In genomic region chrX:73921285-73921822, GRCm38 (mm10) we compare ENCODE assay signal across 8 mouse cellular contexts. TPM values are rescaled to one million over a fixed set of nuclear protein-coding genes. Genes with fewer than 3 reads are reported as not detected.
DNase-seq lines count a peak whose midpoint lies in the region; ATAC-seq and TF ChIP-seq lines count a peak whose summit lies in the region.

No protein-coding gene starts in this region.

- peak overlapping the region; percentile 57 for H3K9ac ChIP-seq in CH12.LX (ENCODE audit: insufficient read depth, low read depth)
- H3K9ac ChIP-seq in limb, embryonic 12.5 days (replicated peaks): peak overlapping the region; percentile 73

- H3K27ac ChIP-seq in heart, embryonic 10.5 days: peak overlapping the region; percentile 88
- peak overlapping the region; percentile 63; the same call in 1 of the 2 replicates for H3K27ac ChIP-seq in CH12.LX (ENCODE audit: insufficient read depth, low read depth)
- H3K27ac ChIP-seq in limb, embryonic 12.5 days: peak overlapping the region; percentile 82
- H3K27ac ChIP-seq in olfactory bulb, adult 2 months (ENCODE audit: insufficient read depth, low read depth, low read length): peak overlapping the region; percentile 75

- peaks cover 16% of the 10 kb centered on the region for H3K79me2 ChIP-seq in CH12.LX (replicated peaks; ENCODE audit: control insufficient read depth, extremely low read depth, insufficient read depth, poor library complexity, severe bottlenecking)

- no peak for TF ChIP-seq CTCF in CH12.LX (conservative IDR thresholded peaks at IDR 0.05 in 1 of 2, IDR thresholded peaks at IDR 0.05 in 1 of 2; ENCODE audit: low read depth in 2 of 2, low read length in 2 of 2)
- no peak for TF ChIP-seq CTCF in olfactory bulb, adult 2 months (IDR thresholded peaks at IDR 0.05; ENCODE audit: insufficient read depth, low read depth, low read length)

- peak overlapping the region; percentile 95 for H3K4me2 ChIP-seq in CH12.LX (ENCODE audit: insufficient read depth, low read depth, poor library complexity, severe bottlenecking)
- peak overlapping the region; percentile 65 for H3K4me2 ChIP-seq in limb, embryonic 12.5 days

- 16% methylated on average over 34 of the region's 34 CpGs for WGBS in heart, embryonic 10.5 days
- 17% methylated on average over 34 of the region's 34 CpGs for WGBS in limb, embryonic 12.5 days
- 21% methylated on average over 34 of the region's 34 CpGs for WGBS in olfactory bulb, adult 2 months

- TF ChIP-seq EP300 in CH12.LX (IDR thresholded peaks at IDR 0.05; ENCODE audit: low read length): no peak

- no peaks in the 10 kb centered on the region for H3K4me1 ChIP-seq in heart, embryonic 10.5 days
- H3K4me1 ChIP-seq in CH12.LX (ENCODE audit: control insufficient read depth in 1 of 2, insufficient read depth in 2 of 2): peaks cover 2 to 18% of the 10 kb centered on the region in 2 experiments; a peak in 2 of 4 replicates
- peaks cover 31% of the 10 kb centered on the region for H3K4me1 ChIP-seq in erythroblast, embryonic 14.5 days (ENCODE audit: control insufficient read depth)
- H3K4me1 ChIP-seq in limb, embryonic 12.5 days (replicated peaks): no peaks in the 10 kb centered on the region
- H3K4me1 ChIP-seq in olfactory bulb, adult 2 months (ENCODE audit: control insufficient read depth, insufficient read depth, low read length): no peaks in the 10 kb centered on the region

- dilution Hi-C loops in CH12.LX (cut with MboI; ENCODE audit: extremely low pct_ligation_motif_present, extremely low pct_unique_long_range_greater_than_20kb, low sequenced_read_pairs): no loop called here

- DNase-seq in heart, embryonic 10.5 days (ENCODE audit: low spot score): no peak
- no peak for DNase-seq in heart, postnatal 4 days
- DNase-seq in CH12.LX (ENCODE audit: extremely low read depth): no peak
- no peak for DNase-seq in thymus, postnatal 36 days
- DNase-seq in urinary bladder, postnatal 4 days (ENCODE audit: low spot score in 2 of 2): no peak

- ATAC-seq in limb, embryonic 12.5 days (ENCODE audit: insufficient number of reproducible peaks, insufficient read depth, low FRiP score, low TSS enrichment, low read depth): peak; percentile 39; the same call in 1 of the 2 replicates

- TF ChIP-seq POLR2A in CH12.LX (IDR thresholded peaks at IDR 0.05; ENCODE audit: low read depth, low read length): no peak
- TF ChIP-seq POLR2A in olfactory bulb, adult 2 months (IDR thresholded peaks at IDR 0.05; ENCODE audit: insufficient read depth, low read depth, low read length): no peak

- peaks cover 34% of the 10 kb centered on the region for H3K36me3 ChIP-seq in heart, embryonic 10.5 days
- H3K36me3 ChIP-seq in CH12.LX (replicated peaks in 1 of 2; ENCODE audit: control insufficient read depth in 1 of 2, insufficient read depth in 1 of 2, low read length in 1 of 2): peaks cover 35 to 50% of the 10 kb centered on the region in 2 experiments
- H3K36me3 ChIP-seq in erythroblast, embryonic 14.5 days (ENCODE audit: control insufficient read depth): peaks cover 35% of the 10 kb centered on the region
- peaks cover 30% of the 10 kb centered on the region for H3K36me3 ChIP-seq in limb, embryonic 12.5 days

- no peak for TF ChIP-seq RAD21 in CH12.LX (IDR thresholded peaks at IDR 0.05; ENCODE audit: low read depth, low read length)

- in situ Hi-C loops in CH12.LX (cut with MboI; ENCODE audit: low pct_ligation_motif_present, low pct_unique_long_range_greater_than_20kb, low sequenced_read_pairs): no loop called here

- peak overlapping the region; percentile 62 for H3K4me3 ChIP-seq in heart, embryonic 10.5 days
- peak overlapping the region; percentile 66 to 92 (median 66) for H3K4me3 ChIP-seq in CH12.LX (replicated peaks in 1 of 3; ENCODE audit: low read depth in 2 of 3, low read length in 2 of 3, poor library complexity in 1 of 3)
- H3K4me3 ChIP-seq in erythroblast, embryonic 14.5 days (replicated peaks): peak overlapping the region; percentile 83
- peak overlapping the region; percentile 56 for H3K4me3 ChIP-seq in limb, embryonic 12.5 days (replicated peaks)
- H3K4me3 ChIP-seq in olfactory bulb, adult 2 months (ENCODE audit: insufficient read depth, low read depth, low read length): peak overlapping the region; percentile 89

- no peaks in the 10 kb centered on the region; the same call in 1 of the 2 replicates for H3K27me3 ChIP-seq in heart, embryonic 10.5 days (ENCODE audit: insufficient read depth, poor library complexity, severe bottlenecking)
- no peaks in the 10 kb centered on the region for H3K27me3 ChIP-seq in CH12.LX (replicated peaks)
- peaks cover 4% of the 10 kb centered on the region; the same call in 1 of the 2 replicates for H3K27me3 ChIP-seq in erythroblast, embryonic 14.5 days (ENCODE audit: control insufficient read depth)
- H3K27me3 ChIP-seq in limb, embryonic 12.5 days: no peaks in the 10 kb centered on the region

- H3K9me3 ChIP-seq in heart, embryonic 10.5 days: no peaks in the 10 kb centered on the region
- no peaks in the 10 kb centered on the region for H3K9me3 ChIP-seq in CH12.LX (replicated peaks; ENCODE audit: low read length)
- peaks cover 8% of the 10 kb centered on the region; the same call in 1 of the 2 replicates for H3K9me3 ChIP-seq in erythroblast, embryonic 14.5 days (ENCODE audit: control insufficient read depth, low read length)
- no peaks in the 10 kb centered on the region for H3K9me3 ChIP-seq in limb, embryonic 12.5 days

TF ChIP-seq in CH12.LX, 34 proteins besides CTCF, POLR2A, EP300 and RAD21 (continues in another document):
- TF ChIP-seq GABPA (IDR thresholded peaks at IDR 0.05; ENCODE audit: insufficient replicate concordance, low read depth, low read length) (no peak), CHD1 (IDR thresholded peaks at IDR 0.05; ENCODE audit: low read depth, low read length) (no peak), SIN3A (IDR thresholded peaks at IDR 0.05; ENCODE audit: low read length) (no peak), MEF2A (IDR thresholded peaks at IDR 0.05; ENCODE audit: borderline replicate concordance, low read depth, low read length) (no peak), IRF4 (IDR thresholded peaks at IDR 0.05; ENCODE audit: low read depth, low read length) (no peak), ZKSCAN1 (IDR thresholded peaks at IDR 0.05; ENCODE audit: borderline replicate concordance, low read depth, low read length) (no peak), MYC (IDR thresholded peaks at IDR 0.05; ENCODE audit: low read depth, low read length) (no peak), E2F4 (IDR thresholded peaks at IDR 0.05; ENCODE audit: insufficient replicate concordance, low read depth, low read length) (no peak), KAT2A (IDR thresholded peaks at IDR 0.05; ENCODE audit: insufficient replicate concordance, low read length) (no peak)

RNA-seq across cellular contexts. Expression of gene Arhgap4, which starts 0.3 kb away (rescaled TPM):
- polyA plus RNA-seq in heart, embryonic 10.5 days (2016; fragmentation: Nextera tagmentation; extraction: Ambion mirVana): 1.3 and 3.0 TPM in 2 replicates
- total RNA-seq in heart, postnatal 4 days (2021): 1 to 10 TPM; 1.8 to 2.0 TPM
- 13.6 and 14.3 TPM in 2 replicates for total RNA-seq in CH12.LX (2012; rRNA removed)
- total RNA-seq in CH12.LX (2014; rRNA removed): 10.9 and 13.9 TPM in 2 replicates
- 24.1 and 24.5 TPM in 2 replicates for polyA plus RNA-seq in CH12.LX (2012; ENCODE audit: insufficient read length, low read depth)
- 0.27 and 0.38 TPM in 2 replicates for polyA plus RNA-seq in erythroblast, embryonic 14.5 days (2012)
- polyA plus RNA-seq in limb, embryonic 12.5 days (2016; fragmentation: Nextera tagmentation; extraction: Ambion mirVana): 2.7 and 3.7 TPM in 2 replicates
- not detected in 2 replicates for polyA plus RNA-seq in olfactory bulb, adult 2 months (2012; ENCODE audit: insufficient read depth, insufficient read length, low replicate concordance, missing spikeins)

RNA-seq across cellular contexts. Expression of gene Naa10, which starts 0.4 kb away (rescaled TPM):
- 124 and 146 TPM in 2 replicates for polyA plus RNA-seq in heart, embryonic 10.5 days (2016; fragmentation: Nextera tagmentation; extraction: Ambion mirVana)
- 10 to 100 TPM; 66.7 to 71.7 TPM for total RNA-seq in heart, postnatal 4 days (2021)
- total RNA-seq in CH12.LX (2012; rRNA removed): 148 and 184 TPM in 2 replicates
- total RNA-seq in CH12.LX (2014; rRNA removed): 152 and 166 TPM in 2 replicates
- polyA plus RNA-seq in CH12.LX (2012; ENCODE audit: insufficient read length, low read depth): 144 and 152 TPM in 2 replicates
- 17.2 and 21.3 TPM in 2 replicates for polyA plus RNA-seq in erythroblast, embryonic 14.5 days (2012)
- polyA plus RNA-seq in limb, embryonic 12.5 days (2016; fragmentation: Nextera tagmentation; extraction: Ambion mirVana): 158 and 159 TPM in 2 replicates
- polyA plus RNA-seq in olfactory bulb, adult 2 months (2012; ENCODE audit: insufficient read depth, insufficient read length, low replicate concordance, missing spikeins): not detected in 2 replicates

RNA-seq across cellular contexts. Expression of gene Renbp, which starts 9.3 kb away (rescaled TPM):
- polyA plus RNA-seq in heart, embryonic 10.5 days (2016; fragmentation: Nextera tagmentation; extraction: Ambion mirVana): 43.1 and 58.2 TPM in 2 replicates
- 10 to 100 TPM; 21.4 to 22.9 TPM for total RNA-seq in heart, postnatal 4 days (2021)
- 38.5 and 43.4 TPM in 2 replicates for total RNA-seq in CH12.LX (2012; rRNA removed)
- 24.7 and 25.2 TPM in 2 replicates for total RNA-seq in CH12.LX (2014; rRNA removed)
- 64.7 and 66.3 TPM in 2 replicates for polyA plus RNA-seq in CH12.LX (2012; ENCODE audit: insufficient read length, low read depth)
- polyA plus RNA-seq in erythroblast, embryonic 14.5 days (2012): 0.91 and 3.1 TPM in 2 replicates
- polyA plus RNA-seq in limb, embryonic 12.5 days (2016; fragmentation: Nextera tagmentation; extraction: Ambion mirVana): 14.1 and 20.7 TPM in 2 replicates
- polyA plus RNA-seq in olfactory bulb, adult 2 months (2012; ENCODE audit: insufficient read depth, insufficient read length, low replicate concordance, missing spikeins): not detected in 2 replicates

RNA-seq across cellular contexts. Expression of gene L1cam, which starts 25.4 kb away (rescaled TPM):
- polyA plus RNA-seq in heart, embryonic 10.5 days (2016; fragmentation: Nextera tagmentation; extraction: Ambion mirVana): 1.7 and 2.3 TPM in 2 replicates
- total RNA-seq in heart, postnatal 4 days (2021): 1 to 10 TPM; 1.4 to 1.6 TPM
- total RNA-seq in CH12.LX (2012; rRNA removed) (0.21 and 0.30 TPM in 2 replicates), CH12.LX (2014; rRNA removed) (0.12 and 0.23 TPM in 2 replicates)
- polyA plus RNA-seq in CH12.LX (2012; ENCODE audit: insufficient read length, low read depth): 0.49 and 0.65 TPM in 2 replicates
- polyA plus RNA-seq in erythroblast, embryonic 14.5 days (2012): 0.05 and 0.09 TPM in 2 replicates
- polyA plus RNA-seq in limb, embryonic 12.5 days (2016; fragmentation: Nextera tagmentation; extraction: Ambion mirVana): 0.93 and 1.7 TPM in 2 replicates
- polyA plus RNA-seq in olfactory bulb, adult 2 months (2012; ENCODE audit: insufficient read depth, insufficient read length, low replicate concordance, missing spikeins): not detected in 2 replicates

RNA-seq across cellular contexts. Expression of gene Avpr2, which starts 29.5 kb away (rescaled TPM):
- not detected in 2 replicates for polyA plus RNA-seq in heart, embryonic 10.5 days (2016; fragmentation: Nextera tagmentation; extraction: Ambion mirVana)
- not detected for total RNA-seq in heart, postnatal 4 days (2021)
- 0.34 and 0.46 TPM in 2 replicates for total RNA-seq in CH12.LX (2012; rRNA removed)
- total RNA-seq in CH12.LX (2014; rRNA removed): not detected in 2 replicates
- 0.20 and 0.64 TPM in 2 replicates for polyA plus RNA-seq in CH12.LX (2012; ENCODE audit: insufficient read length, low read depth)
- polyA plus RNA-seq in erythroblast, embryonic 14.5 days (2012): not detected in 2 replicates
- polyA plus RNA-seq in limb, embryonic 12.5 days (2016; fragmentation: Nextera tagmentation; extraction: Ambion mirVana): 0.14 and 0.25 TPM in 2 replicates
- polyA plus RNA-seq in olfactory bulb, adult 2 months (2012; ENCODE audit: insufficient read depth, insufficient read length, low replicate concordance, missing spikeins): not detected in 2 replicates
